Mouse (Mus musculus): ENCODE data around the gene Lrpprc. TPM values are rescaled to one million over a fixed set of nuclear protein-coding genes. Genes with fewer than 3 reads are reported as not detected.

Gene Lrpprc
- polyA plus RNA-seq, 1 experiment from 2014 or later = 51.4 TPM

DNA sequence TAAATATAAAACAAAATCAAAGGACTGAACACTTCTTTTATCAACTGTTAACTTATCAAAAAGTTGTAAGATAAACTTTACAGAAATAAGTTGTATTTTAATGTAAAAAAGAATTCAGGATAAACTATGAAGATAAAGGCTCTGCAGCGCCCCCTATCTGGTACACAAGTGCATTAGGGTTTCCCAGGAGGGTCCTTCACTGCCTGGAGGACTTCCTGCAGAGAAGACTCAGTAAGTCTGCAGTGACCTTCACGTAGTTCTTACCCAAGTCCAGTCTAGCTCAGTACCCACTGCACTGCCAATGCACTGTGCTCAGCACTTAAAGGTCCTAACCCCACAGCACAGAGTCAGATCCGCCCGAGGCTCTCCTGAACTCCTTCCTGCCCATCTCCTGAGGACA, 83.2 kb downstream of the Lrpprc start:
- no peak overlapping the region for H3K27ac ChIP-seq (ENCODE audit: low read length)

GRCm38 (mm10) chr17:84698727-84699126, 91.9 kb downstream of the Lrpprc start:
- H3K4me3 ChIP-seq (ENCODE audit: low read depth, low read length) = no peak overlapping the region

More for the DNA sequence above, 83.2 kb downstream of the Lrpprc start:
- no peaks in the 10 kb centered on the region; the same call in 1 of the 2 replicates for H3K4me1 ChIP-seq (ENCODE audit: control insufficient read depth, insufficient read depth, low read length)
- H3K9ac ChIP-seq (replicated peaks; ENCODE audit: low read depth, low read length) = no peak overlapping the region
- no peaks in the 10 kb centered on the region for H3K27me3 ChIP-seq (ENCODE audit: control insufficient read depth, insufficient read depth, low read length)
- no peak for ATAC-seq (ENCODE audit: insufficient number of reproducible peaks, insufficient read depth, low FRiP score, low read depth)
- H3K4me3 ChIP-seq (ENCODE audit: low read depth, low read length) = no peak overlapping the region
- no peak overlapping the region for H3K4me2 ChIP-seq (replicated peaks; ENCODE audit: low read depth, low read length)
- H3K36me3 ChIP-seq (ENCODE audit: control insufficient read depth, insufficient read depth, low read length) = peaks cover 13% of the 10 kb centered on the region
- H3K9me3 ChIP-seq (ENCODE audit: control insufficient read depth, low read depth, low read length) = no peaks in the 10 kb centered on the region
- WGBS = 70% methylated on average over 4 of the region's 4 CpGs

GRCm38 (mm10) chr17:84696537-84696936, 94.1 kb downstream of the Lrpprc start:
- ATAC-seq (ENCODE audit: insufficient number of reproducible peaks, insufficient read depth, low FRiP score, low read depth) = no peak
- Histone ChIP-seq H3K9ac (replicated peaks; ENCODE audit: low read depth, low read length) (no peak overlapping the region), H3K4me2 (replicated peaks; ENCODE audit: low read depth, low read length) (no peak overlapping the region), H3K36me3 (ENCODE audit: control insufficient read depth, insufficient read depth, low read length) (no peaks in the 10 kb centered on the region), H3K4me1 (ENCODE audit: control insufficient read depth, insufficient read depth, low read length) (no peaks in the 10 kb centered on the region), H3K4me3 (ENCODE audit: low read depth, low read length) (no peak overlapping the region), H3K9me3 (ENCODE audit: control insufficient read depth, low read depth, low read length) (no peaks in the 10 kb centered on the region), H3K27me3 (ENCODE audit: control insufficient read depth, insufficient read depth, low read length) (no peaks in the 10 kb centered on the region), H3K27ac (ENCODE audit: low read length) (no peak overlapping the region)
- WGBS = 70% methylated on average over 6 of the region's 6 CpGs

More at GRCm38 (mm10) chr17:84698727-84699126, 91.9 kb downstream of the Lrpprc start:
- no peaks in the 10 kb centered on the region; the same call in 1 of the 2 replicates for H3K36me3 ChIP-seq (ENCODE audit: control insufficient read depth, insufficient read depth, low read length)
- ATAC-seq (ENCODE audit: insufficient number of reproducible peaks, insufficient read depth, low FRiP score, low read depth) = peak; percentile 46; the same call in 1 of the 2 replicates
- H3K27me3 ChIP-seq (ENCODE audit: control insufficient read depth, insufficient read depth, low read length) = no peaks in the 10 kb centered on the region
- H3K4me1 ChIP-seq (ENCODE audit: control insufficient read depth, insufficient read depth, low read length) = peaks cover 2% of the 10 kb centered on the region; the same call in 1 of the 2 replicates
- H3K4me2 ChIP-seq (replicated peaks; ENCODE audit: low read depth, low read length) = no peak overlapping the region
- H3K9me3 ChIP-seq (ENCODE audit: control insufficient read depth, low read depth, low read length) = no peaks in the 10 kb centered on the region
- no peak overlapping the region for H3K27ac ChIP-seq (ENCODE audit: low read length)
- WGBS = 31% methylated on average over 5 of the region's 5 CpGs
- no peak overlapping the region for H3K9ac ChIP-seq (replicated peaks; ENCODE audit: low read depth, low read length)

DNA sequence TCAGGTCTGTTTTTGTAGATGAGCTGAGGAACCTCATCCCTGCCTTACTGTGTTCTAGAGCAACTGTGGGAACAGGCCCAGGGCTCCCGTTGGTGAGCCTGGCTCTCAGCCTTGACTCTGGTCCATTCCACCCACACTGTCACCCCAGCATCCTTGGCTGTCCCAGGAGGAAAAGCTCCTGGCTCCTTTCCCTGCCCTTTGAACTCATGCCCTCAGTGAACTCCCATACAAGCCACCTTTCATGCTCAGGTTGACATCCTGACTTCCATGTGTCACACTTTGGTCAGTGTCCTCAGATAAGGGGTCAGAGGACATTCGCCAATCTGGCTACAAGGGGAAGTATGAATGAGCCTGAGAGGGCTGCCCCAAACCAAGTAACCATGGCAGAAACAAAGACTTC, 96.8 kb downstream of the Lrpprc start:
- no peak overlapping the region for H3K9ac ChIP-seq (replicated peaks; ENCODE audit: low read depth, low read length)
- no peaks in the 10 kb centered on the region for H3K27me3 ChIP-seq (ENCODE audit: control insufficient read depth, insufficient read depth, low read length)
- no peak overlapping the region for H3K4me3 ChIP-seq (ENCODE audit: low read depth, low read length)
- peaks cover 6% of the 10 kb centered on the region; the same call in 1 of the 2 replicates for H3K4me1 ChIP-seq (ENCODE audit: control insufficient read depth, insufficient read depth, low read length)
- H3K4me2 ChIP-seq (replicated peaks; ENCODE audit: low read depth, low read length) = no peak overlapping the region
- H3K27ac ChIP-seq (ENCODE audit: low read length) = no peak overlapping the region
- H3K9me3 ChIP-seq (ENCODE audit: control insufficient read depth, low read depth, low read length) = no peaks in the 10 kb centered on the region
- no peaks in the 10 kb centered on the region for H3K36me3 ChIP-seq (ENCODE audit: control insufficient read depth, insufficient read depth, low read length)
- no peak for ATAC-seq (ENCODE audit: insufficient number of reproducible peaks, insufficient read depth, low FRiP score, low read depth)
- 80% methylated on average over 2 of the region's 2 CpGs for WGBS

GRCm38 (mm10) chr17:84690111-84690510, 100.5 kb downstream of the Lrpprc start:
- ATAC-seq (ENCODE audit: insufficient number of reproducible peaks, insufficient read depth, low FRiP score, low read depth) = no peak
- Histone ChIP-seq H3K4me2 (replicated peaks; ENCODE audit: low read depth, low read length) (no peak overlapping the region), H3K9ac (replicated peaks; ENCODE audit: low read depth, low read length) (no peak overlapping the region), H3K4me1 (ENCODE audit: control insufficient read depth, insufficient read depth, low read length) (peaks cover 6% of the 10 kb centered on the region; the same call in 1 of the 2 replicates), H3K27me3 (ENCODE audit: control insufficient read depth, insufficient read depth, low read length) (no peaks in the 10 kb centered on the region), H3K4me3 (ENCODE audit: low read depth, low read length) (no peak overlapping the region), H3K9me3 (ENCODE audit: control insufficient read depth, low read depth, low read length) (no peaks in the 10 kb centered on the region), H3K27ac (ENCODE audit: low read length) (no peak overlapping the region), H3K36me3 (ENCODE audit: control insufficient read depth, insufficient read depth, low read length) (no peaks in the 10 kb centered on the region)
- 62% methylated on average over 5 of the region's 5 CpGs for WGBS

GRCm38 (mm10) chr17:84689316-84689715, 101.3 kb downstream of the Lrpprc start:
- WGBS = 61% methylated on average over 5 of the region's 5 CpGs
- Histone ChIP-seq H3K9me3 (ENCODE audit: control insufficient read depth, low read depth, low read length) (no peaks in the 10 kb centered on the region), H3K4me1 (ENCODE audit: control insufficient read depth, insufficient read depth, low read length) (peaks cover 6% of the 10 kb centered on the region; the same call in 1 of the 2 replicates), H3K27me3 (ENCODE audit: control insufficient read depth, insufficient read depth, low read length) (no peaks in the 10 kb centered on the region), H3K4me2 (replicated peaks; ENCODE audit: low read depth, low read length) (no peak overlapping the region), H3K9ac (replicated peaks; ENCODE audit: low read depth, low read length) (no peak overlapping the region), H3K27ac (ENCODE audit: low read length) (no peak overlapping the region), H3K4me3 (ENCODE audit: low read depth, low read length) (no peak overlapping the region), H3K36me3 (ENCODE audit: control insufficient read depth, insufficient read depth, low read length) (no peaks in the 10 kb centered on the region)
- no peak for ATAC-seq (ENCODE audit: insufficient number of reproducible peaks, insufficient read depth, low FRiP score, low read depth)

DNA sequence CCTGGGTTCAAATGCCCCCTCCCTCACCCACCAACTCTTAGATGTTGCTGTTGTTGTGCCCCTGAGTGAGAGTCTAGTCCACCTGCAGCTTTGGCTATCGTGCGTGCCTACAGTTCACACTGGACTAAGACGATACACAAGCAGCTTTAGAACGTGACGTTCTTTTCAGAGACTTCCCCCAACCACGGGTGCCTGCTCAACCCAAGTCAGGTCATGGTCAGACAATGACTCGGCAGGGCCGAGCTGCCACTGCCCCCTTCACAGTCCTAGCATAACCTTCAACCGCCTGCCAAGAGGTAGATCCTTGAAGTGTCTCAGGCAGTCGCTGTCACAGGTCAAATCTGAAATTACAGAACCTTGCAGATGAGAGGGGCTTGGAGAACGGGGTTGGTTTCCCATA, 101.8 kb downstream of the Lrpprc start:
- 87% methylated on average over 11 of the region's 11 CpGs for WGBS
- Histone ChIP-seq H3K9ac (replicated peaks; ENCODE audit: low read depth, low read length) (no peak overlapping the region), H3K36me3 (ENCODE audit: control insufficient read depth, insufficient read depth, low read length) (no peaks in the 10 kb centered on the region), H3K4me3 (ENCODE audit: low read depth, low read length) (no peak overlapping the region), H3K4me1 (ENCODE audit: control insufficient read depth, insufficient read depth, low read length) (peaks cover 6% of the 10 kb centered on the region; the same call in 1 of the 2 replicates), H3K27me3 (ENCODE audit: control insufficient read depth, insufficient read depth, low read length) (no peaks in the 10 kb centered on the region), H3K4me2 (replicated peaks; ENCODE audit: low read depth, low read length) (no peak overlapping the region), H3K9me3 (ENCODE audit: control insufficient read depth, low read depth, low read length) (no peaks in the 10 kb centered on the region), H3K27ac (ENCODE audit: low read length) (no peak overlapping the region)
- ATAC-seq (ENCODE audit: insufficient number of reproducible peaks, insufficient read depth, low FRiP score, low read depth) = no peak

DNA sequence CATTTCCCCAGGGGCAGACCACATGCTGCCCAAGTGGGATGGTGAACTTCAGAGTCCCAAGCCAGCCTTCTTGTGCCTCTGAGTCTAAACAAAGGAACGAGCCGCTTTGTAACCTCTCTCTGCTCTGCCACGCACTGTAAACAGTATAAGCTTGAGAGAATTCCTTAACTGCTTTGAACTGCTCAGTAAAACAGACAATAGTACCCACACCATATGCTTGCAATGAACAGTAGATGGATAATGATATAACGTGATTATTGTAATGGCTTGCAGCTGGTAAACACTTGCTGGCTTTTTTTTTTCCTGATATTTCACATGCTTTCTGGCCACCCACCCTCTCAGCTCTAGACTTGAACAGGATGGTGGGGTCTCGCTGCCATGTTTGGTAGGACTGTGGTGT, 102.6 kb downstream of the Lrpprc start:
- peaks cover 6% of the 10 kb centered on the region; the same call in 1 of the 2 replicates for H3K4me1 ChIP-seq (ENCODE audit: control insufficient read depth, insufficient read depth, low read length)
- no peak overlapping the region for H3K9ac ChIP-seq (replicated peaks; ENCODE audit: low read depth, low read length)
- no peak for ATAC-seq (ENCODE audit: insufficient number of reproducible peaks, insufficient read depth, low FRiP score, low read depth)
- H3K27me3 ChIP-seq (ENCODE audit: control insufficient read depth, insufficient read depth, low read length) = no peaks in the 10 kb centered on the region
- H3K4me3 ChIP-seq (ENCODE audit: low read depth, low read length) = no peak overlapping the region
- no peaks in the 10 kb centered on the region for H3K9me3 ChIP-seq (ENCODE audit: control insufficient read depth, low read depth, low read length)
- 39% methylated on average over 5 of the region's 5 CpGs for WGBS
- H3K36me3 ChIP-seq (ENCODE audit: control insufficient read depth, insufficient read depth, low read length) = no peaks in the 10 kb centered on the region
- H3K27ac ChIP-seq (ENCODE audit: low read length) = no peak overlapping the region
- no peak overlapping the region for H3K4me2 ChIP-seq (replicated peaks; ENCODE audit: low read depth, low read length)

GRCm38 (mm10) chr17:84685286-84685685, 105.3 kb downstream of the Lrpprc start:
- no peak overlapping the region for H3K4me3 ChIP-seq (ENCODE audit: low read depth, low read length)
- H3K27me3 ChIP-seq (ENCODE audit: control insufficient read depth, insufficient read depth, low read length) = no peaks in the 10 kb centered on the region
- H3K9me3 ChIP-seq (ENCODE audit: control insufficient read depth, low read depth, low read length) = no peaks in the 10 kb centered on the region
- H3K4me2 ChIP-seq (replicated peaks; ENCODE audit: low read depth, low read length) = no peak overlapping the region
- H3K9ac ChIP-seq (replicated peaks; ENCODE audit: low read depth, low read length) = no peak overlapping the region
- no peaks in the 10 kb centered on the region for H3K36me3 ChIP-seq (ENCODE audit: control insufficient read depth, insufficient read depth, low read length)
- H3K27ac ChIP-seq (ENCODE audit: low read length) = no peak overlapping the region
- 72% methylated on average over 4 of the region's 4 CpGs for WGBS
- ATAC-seq (ENCODE audit: insufficient number of reproducible peaks, insufficient read depth, low FRiP score, low read depth) = no peak
- H3K4me1 ChIP-seq (ENCODE audit: control insufficient read depth, insufficient read depth, low read length) = 0 out of 2 replicates have a peak, but pooled peaks cover 3% of the 10 kb centered on the region
